Mouse (Mus musculus) left cerebral cortex, adult 2 months (tissue): ENCODE results near the gene Dcxr. TPM values are rescaled to one million over a fixed set of nuclear protein-coding genes. Genes with fewer than 3 reads are reported as not detected.
"Not testable (repeated sequence)": the region's sequence is repeated elsewhere in the genome, so short reads cannot be mapped to it uniquely, and the experiment has no call there.

Experiments
- DNase-seq, 2 experiments: peaks; one replicate each; pipeline ENCODE4 v3.0.0; 2021 to 2022; ENCODE audit warnings: low spot score in 2 of 2, mixed read lengths in 1 of 2; ENCODE audit errors: extremely low spot score in 1 of 2
- H3K27ac ChIP-seq: fragments of 200-600 bp; 2 replicates; pipeline ENCODE4 v1.8.1; 2022
- H3K4me3 ChIP-seq: fragments of 200-600 bp; 2 replicates; pipeline ENCODE4 v1.8.1; 2022
- CTCF ChIP-seq: fragments of 200-600 bp; IDR thresholded peaks from 2 replicates; pipeline ENCODE4 v1.8.1; 2022; ENCODE audit warnings: antibody characterized with exemption, mild to moderate bottlenecking, moderate library complexity
- intact Hi-C: fragments of 180-260 bp; cut with DNase I; formaldehyde crosslinking; loops from one replicate; pipeline ENCODE4 v1.15.1; 2025
- total RNA-seq, 2 experiments: library from RNA; stranded (reverse); gene quantifications; 2 replicates each; pipeline ENCODE4 v1.2.3; 2021

The Dcxr gene
- total RNA-seq, 2 experiments from 2014 or later = 7.1 to 8.4 TPM

GRCm38 (mm10) chr11:120749430-120749829 is 22.3 kb upstream of the Dcxr start:
- peak; percentile 49 for TF ChIP-seq CTCF
- intact Hi-C loops = no loop called here
- no peak for DNase-seq

GRCm38 (mm10) chr11:120747974-120748373 is 20.9 kb upstream of the Dcxr start:
- Histone ChIP-seq H3K4me3 (no peak overlapping the region), H3K27ac (no peak overlapping the region)
- TF ChIP-seq CTCF = no peak
- intact Hi-C loops = no loop called here
- DNase-seq = no peak

More at GRCm38 (mm10) chr11:120749430-120749829, 22.3 kb upstream of the Dcxr start:
- Histone ChIP-seq H3K4me3 (no peak overlapping the region), H3K27ac (no peak overlapping the region)

- intact Hi-C loops = no loop called here
- Histone ChIP-seq H3K27ac (no peak overlapping the region), H3K4me3 (no peak overlapping the region)
- no peak for TF ChIP-seq CTCF
- DNase-seq = no peak
These were observed 17.1 kb upstream of the Dcxr start for GRCm38 (mm10) chr11:120744121-120744701.

DNA sequence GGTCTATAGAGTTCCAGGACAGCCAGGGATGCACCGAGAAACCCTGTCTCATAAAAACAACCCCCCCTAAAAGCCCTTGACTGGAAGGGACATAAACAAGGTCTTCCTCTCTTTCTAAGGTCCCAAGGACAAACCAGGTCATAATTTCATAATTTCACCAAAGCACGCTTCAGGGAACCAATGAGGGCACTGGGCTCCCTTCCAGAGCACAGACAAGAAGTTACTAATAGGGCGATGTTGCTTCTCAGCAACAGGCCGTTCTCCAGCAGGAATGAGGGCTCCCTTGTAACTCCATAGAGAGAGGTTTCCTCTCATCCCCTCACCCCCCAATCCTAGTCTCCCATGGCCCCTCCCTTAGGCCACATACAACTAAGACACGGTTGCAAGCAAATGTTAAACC is 13.9 kb upstream of the Dcxr start:
- DNase-seq = no peak
- Histone ChIP-seq H3K4me3 (no peak overlapping the region), H3K27ac (no peak overlapping the region)
- intact Hi-C loops = no loop called here
- no peak for TF ChIP-seq CTCF

DNA sequence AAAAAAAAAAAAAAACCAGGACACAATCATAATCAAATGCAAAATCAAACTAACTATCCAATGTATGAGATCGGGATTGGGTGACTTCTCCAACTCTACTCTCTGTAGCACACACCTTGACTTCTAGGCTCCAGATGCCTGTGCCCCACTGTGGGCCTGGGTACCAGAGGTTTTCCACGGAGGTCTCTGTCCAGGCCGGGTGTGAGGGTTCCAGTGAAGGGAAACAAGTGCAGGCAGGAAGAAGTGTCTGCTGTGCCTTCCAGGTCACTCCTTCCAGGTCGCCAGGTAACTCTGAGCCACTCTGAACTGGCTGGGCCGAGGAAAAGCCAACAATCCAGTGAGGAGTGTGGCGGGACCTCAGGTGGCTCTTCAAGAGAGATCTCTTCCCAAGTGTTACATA is 9.3 kb upstream of the Dcxr start:
- Histone ChIP-seq H3K4me3 (no peak overlapping the region), H3K27ac (no peak overlapping the region)
- no peak for DNase-seq
- intact Hi-C loops = no loop called here
- no peak for TF ChIP-seq CTCF

- DNase-seq = no peak
- no peak for TF ChIP-seq CTCF
- Histone ChIP-seq H3K4me3 (no peak overlapping the region), H3K27ac (no peak overlapping the region)
- intact Hi-C loops = no loop called here
These were observed 6.4 kb upstream of the Dcxr start for GRCm38 (mm10) chr11:120733521-120733920.

DNA sequence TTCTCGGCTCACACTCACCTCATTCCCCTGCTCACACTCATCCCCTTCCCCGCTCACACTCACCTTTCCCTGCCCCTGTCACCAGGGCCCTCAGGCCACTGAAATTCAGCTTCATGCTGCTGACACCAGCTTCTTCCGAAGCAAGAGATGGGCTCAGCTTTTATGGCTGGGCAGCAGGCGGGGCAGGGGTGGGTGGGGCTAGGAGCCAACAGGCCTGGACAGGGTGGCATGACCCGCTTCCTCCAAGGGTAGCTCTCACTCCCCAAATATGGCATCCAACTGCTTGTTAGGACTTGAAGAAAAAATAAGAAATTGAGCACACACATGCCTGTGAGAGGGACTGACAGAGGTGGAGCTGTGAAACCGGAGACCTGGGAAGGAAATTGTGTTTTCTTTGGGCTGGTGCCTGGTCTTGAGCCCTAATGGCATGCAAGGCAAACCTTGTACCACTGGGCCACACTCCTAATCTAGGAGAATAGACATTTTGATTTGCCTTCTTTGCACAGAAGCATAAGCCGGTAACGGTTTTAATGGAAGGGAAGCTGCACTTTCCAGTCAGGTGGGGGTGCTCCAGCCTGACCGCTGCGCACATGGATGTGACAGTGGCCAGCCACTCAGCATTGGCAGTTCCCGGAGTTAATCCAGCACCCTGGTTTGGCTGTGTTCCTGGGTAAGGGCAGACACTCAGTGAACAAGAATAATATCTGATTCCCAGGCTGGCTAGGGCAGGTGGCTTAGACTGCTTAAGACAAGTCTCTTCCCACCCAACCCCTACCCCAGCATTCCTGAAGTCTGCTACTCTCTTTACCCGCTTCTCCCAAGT is 5.0 kb upstream of the Dcxr start, which contains the start of gene Cbr2:
Gene Cbr2, minus strand, starts transcription at position 257 of the 823 bp plus-strand sequence.
- no peak within 1 kb of the TSS for H3K27ac ChIP-seq
- intact Hi-C loops = no loop called here
- no peak for TF ChIP-seq CTCF
- no peak for DNase-seq
- H3K4me3 ChIP-seq = no peak within 1 kb of the TSS

GRCm38 (mm10) chr11:120731395-120731794 is 4.3 kb upstream of the Dcxr start:
- no peak for DNase-seq
- TF ChIP-seq CTCF = no peak
- intact Hi-C loops = no loop called here
- Histone ChIP-seq H3K4me3 (no peak overlapping the region), H3K27ac (no peak overlapping the region)

GRCm38 (mm10) chr11:120730331-120730870 is 3.3 kb upstream of the Dcxr start:
- no peak overlapping the region for H3K4me3 ChIP-seq
- no peak overlapping the region for H3K27ac ChIP-seq
- TF ChIP-seq CTCF = no peak
- intact Hi-C loops = no loop called here
- DNase-seq = no peak

GRCm38 (mm10) chr11:120729432-120730050 is 2.5 kb upstream of the Dcxr start:
- not testable (repeated sequence) for H3K4me3 ChIP-seq, DNase-seq, H3K27ac ChIP-seq
- intact Hi-C loops = loop anchor here (10.0 kb wide), 1 partner anchor 315 kb away; no protein-coding TSS in a partner anchor

DNA sequence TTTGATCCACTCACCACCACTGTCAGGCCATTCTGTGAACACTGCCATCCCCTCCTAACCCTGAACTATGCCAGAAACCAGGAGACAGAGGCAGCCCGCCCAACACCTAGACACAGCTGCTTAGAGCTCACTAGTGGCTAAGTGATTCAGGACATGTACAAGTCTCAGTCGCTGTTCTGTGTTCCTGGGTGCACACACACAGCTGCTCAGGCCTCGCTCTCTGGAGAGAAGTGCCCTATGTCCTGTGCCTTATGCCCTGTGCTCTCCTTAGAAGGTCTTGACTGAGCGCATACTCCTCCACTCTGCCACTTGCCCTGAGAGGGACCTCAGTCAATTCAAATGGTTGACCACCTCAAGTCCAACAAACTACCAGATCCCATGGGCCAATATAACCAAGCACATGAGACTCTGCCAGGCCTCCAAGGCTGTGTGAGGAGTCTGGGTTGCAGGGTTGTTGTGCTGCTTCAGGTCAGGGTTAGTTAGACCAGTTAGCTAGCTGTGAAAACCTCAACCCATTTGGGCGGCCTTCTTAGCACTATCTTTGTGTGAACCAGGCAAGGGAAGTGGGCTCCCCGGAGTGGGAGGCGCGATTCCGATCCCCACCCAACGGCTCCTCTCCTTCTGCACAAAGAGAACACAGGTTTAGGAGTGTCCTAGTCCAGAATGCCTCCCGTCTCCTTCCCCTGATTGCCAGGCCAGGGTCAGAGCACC is 1.6 kb upstream of the Dcxr start:
- Histone ChIP-seq H3K27ac (no peak overlapping the region), H3K4me3 (no peak overlapping the region)
- intact Hi-C loops = loop anchor here (10.0 kb wide), 1 partner anchor 316 kb away; no protein-coding TSS in a partner anchor
- no peak for DNase-seq
- no peak for TF ChIP-seq CTCF

GRCm38 (mm10) chr11:120727564-120727963 is 483 bp upstream of the Dcxr start:
- Histone ChIP-seq H3K4me3 (no peak overlapping the region), H3K27ac (no peak overlapping the region)
- no peak for DNase-seq
- TF ChIP-seq CTCF = no peak
- intact Hi-C loops = loop anchor here (10.0 kb wide), 1 partner anchor 317 kb away; no protein-coding TSS in a partner anchor
